ENCODE assay signal across 7 mouse cellular contexts in the genomic region with DNA sequence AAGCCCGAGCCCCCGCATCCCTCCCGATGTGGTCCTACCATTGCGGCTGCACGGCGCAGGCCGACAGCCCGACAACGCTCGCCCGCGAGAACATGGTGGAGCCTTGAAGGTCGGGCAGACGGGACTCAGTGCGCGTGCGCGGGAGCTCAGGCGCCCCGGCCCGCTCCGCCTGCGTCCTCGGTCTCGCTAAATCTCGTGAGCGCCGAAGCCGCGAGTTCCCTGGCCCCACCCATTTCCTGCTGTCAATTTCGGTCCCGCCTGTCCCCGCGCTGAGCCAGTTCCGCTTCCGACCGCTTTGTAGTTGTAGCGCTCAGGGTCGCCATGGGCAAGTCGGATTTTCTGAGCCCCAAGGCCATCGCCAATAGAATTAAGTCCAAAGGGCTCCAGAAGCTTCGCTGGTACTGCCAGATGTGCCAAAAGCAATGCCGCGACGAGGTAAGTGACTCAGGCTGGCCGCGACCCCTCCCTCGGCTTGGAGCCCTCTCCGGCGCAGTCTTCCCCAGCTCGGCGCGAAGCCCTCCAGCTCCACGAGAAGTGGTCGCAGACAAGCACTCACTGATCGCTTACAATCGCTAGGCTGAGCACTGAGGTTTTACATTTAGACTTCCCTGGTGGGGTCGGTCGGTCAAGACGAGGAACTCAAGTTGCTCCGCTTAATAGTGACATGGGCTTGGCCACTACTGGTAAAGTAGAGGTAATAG. TPM values are rescaled to one million over a fixed set of nuclear protein-coding genes. Genes with fewer than 3 reads are reported as not detected.
DNase-seq lines count a peak whose midpoint lies in the region; ATAC-seq lines count a peak whose summit lies in the region.

Atp5c1 (minus strand) TSS at position 201 of the 701 bp plus-strand sequence.
Kin (plus strand) TSS at position 284 of the 701 bp plus-strand sequence.

- peak; percentile 96 for ATAC-seq in embryonic facial prominence, embryonic 11.5 days (replicated peaks; ENCODE audit: insufficient number of reproducible peaks, low FRiP score, low TSS enrichment, low read depth)
- peak; percentile 97 for ATAC-seq in limb, embryonic 11.5 days (ENCODE audit: insufficient number of reproducible peaks, low FRiP score, low TSS enrichment, low read depth)
- ATAC-seq in midbrain, embryonic 14.5 days (ENCODE audit: low FRiP score, low TSS enrichment), result peak; percentile 95

- H3K4me1 ChIP-seq in embryonic facial prominence, embryonic 11.5 days (ENCODE audit: control insufficient read depth, insufficient read depth, low read length), result no peaks in the 10 kb centered on the region; the same call in none of the 2 replicates
- H3K4me1 ChIP-seq in limb, embryonic 11.5 days (ENCODE audit: control insufficient read depth, insufficient read depth, low read length), result peaks cover 11% of the 10 kb centered on the region; the same call in 1 of the 2 replicates
- peaks cover 29% of the 10 kb centered on the region for H3K4me1 ChIP-seq in midbrain, embryonic 14.5 days (ENCODE audit: control insufficient read depth, insufficient read depth, low read length)

- no peaks in the 10 kb centered on the region for H3K36me3 ChIP-seq in embryonic facial prominence, embryonic 11.5 days (replicated peaks; ENCODE audit: control insufficient read depth, insufficient read depth, low read depth, low read length)
- peaks cover 1% of the 10 kb centered on the region; the same call in 1 of the 2 replicates for H3K36me3 ChIP-seq in limb, embryonic 11.5 days (ENCODE audit: control insufficient read depth, insufficient read depth, low read length)
- no peaks in the 10 kb centered on the region; the same call in 1 of the 2 replicates for H3K36me3 ChIP-seq in midbrain, embryonic 14.5 days (ENCODE audit: control insufficient read depth, insufficient read depth, low read length)

- under 1% methylated on average over 59 of the region's 61 CpGs for WGBS in embryonic facial prominence, embryonic 11.5 days
- WGBS in limb, embryonic 11.5 days, result under 1% methylated on average over 57 of the region's 61 CpGs
- under 1% methylated on average over 61 of the region's 61 CpGs for WGBS in midbrain, embryonic 14.5 days

- peak within 1 kb of the TSS; percentile 97 for H3K9ac ChIP-seq in embryonic facial prominence, embryonic 11.5 days (replicated peaks; ENCODE audit: low read length)
- H3K9ac ChIP-seq in limb, embryonic 11.5 days (ENCODE audit: low read length), result peak within 1 kb of the TSS; percentile 89
- peak within 1 kb of the TSS; percentile 98 for H3K9ac ChIP-seq in midbrain, embryonic 14.5 days (replicated peaks; ENCODE audit: low read length)

- DNase-seq in adrenal gland, postnatal 14 days, result peak; percentile 98
- peak; percentile 98 for DNase-seq in embryonic facial prominence, embryonic 11.5 days (ENCODE audit: low spot score)
- DNase-seq in heart, adult 11 months, result peak; percentile 100
- DNase-seq in kidney, adult 18-20 months, result peak; percentile 96
- peak; percentile 98 for DNase-seq in limb, embryonic 11.5 days (ENCODE audit: low spot score)
- peak; percentile 100 for DNase-seq in midbrain, embryonic 14.5 days
- DNase-seq in spleen, adult 18-20 months, result peak; percentile 94 to 95

- no peaks in the 10 kb centered on the region for H3K27me3 ChIP-seq in embryonic facial prominence, embryonic 11.5 days (ENCODE audit: control insufficient read depth, insufficient read depth, low read length)
- H3K27me3 ChIP-seq in limb, embryonic 11.5 days (ENCODE audit: control insufficient read depth, insufficient read depth, low read length), result no peaks in the 10 kb centered on the region
- H3K27me3 ChIP-seq in midbrain, embryonic 14.5 days (ENCODE audit: control insufficient read depth, insufficient read depth, low read length), result no peaks in the 10 kb centered on the region

- peak within 1 kb of the TSS; percentile 78 for H3K27ac ChIP-seq in embryonic facial prominence, embryonic 11.5 days (replicated peaks; ENCODE audit: low read depth, low read length)
- peak within 1 kb of the TSS; percentile 49 for H3K27ac ChIP-seq in limb, embryonic 11.5 days (replicated peaks; ENCODE audit: low read depth, low read length)
- H3K27ac ChIP-seq in midbrain, embryonic 14.5 days (replicated peaks; ENCODE audit: low read depth, low read length), result peak within 1 kb of the TSS; percentile 94

- H3K9me3 ChIP-seq in embryonic facial prominence, embryonic 11.5 days (replicated peaks; ENCODE audit: control insufficient read depth, low read length), result no peaks in the 10 kb centered on the region
- no peaks in the 10 kb centered on the region for H3K9me3 ChIP-seq in limb, embryonic 11.5 days (ENCODE audit: control insufficient read depth, low read length)
- no peaks in the 10 kb centered on the region for H3K9me3 ChIP-seq in midbrain, embryonic 14.5 days (ENCODE audit: control insufficient read depth, low read length)

- H3K4me2 ChIP-seq in embryonic facial prominence, embryonic 11.5 days (ENCODE audit: low read depth, low read length), result peak within 1 kb of the TSS; percentile 62
- peak within 1 kb of the TSS; percentile 77 for H3K4me2 ChIP-seq in limb, embryonic 11.5 days (ENCODE audit: low read depth, severe bottlenecking)
- peak within 1 kb of the TSS; percentile 85 for H3K4me2 ChIP-seq in midbrain, embryonic 14.5 days (ENCODE audit: low read length)

- H3K4me3 ChIP-seq in embryonic facial prominence, embryonic 11.5 days (ENCODE audit: low read depth, low read length), result peak within 1 kb of the TSS; percentile 84
- peak within 1 kb of the TSS; percentile 70 for H3K4me3 ChIP-seq in limb, embryonic 11.5 days (ENCODE audit: low read depth, low read length)
- H3K4me3 ChIP-seq in midbrain, embryonic 14.5 days (replicated peaks; ENCODE audit: low read depth, low read length), result peak within 1 kb of the TSS; percentile 96

RNA-seq across cellular contexts. Expression of gene Atp5c1, which starts in this region (rescaled TPM):
- 563 and 581 TPM in 2 replicates for total RNA-seq in adrenal gland, postnatal 14 days (2021)
- polyA plus RNA-seq in embryonic facial prominence, embryonic 11.5 days (2014; fragmentation: Nextera tagmentation; extraction: Ambion mirVana), result 621 and 639 TPM in 2 replicates
- polyA plus RNA-seq in limb, embryonic 11.5 days (2014; fragmentation: Nextera tagmentation; extraction: Ambion mirVana), result 562 and 607 TPM in 2 replicates
- polyA plus RNA-seq in midbrain, embryonic 14.5 days (2014; fragmentation: Nextera tagmentation; extraction: Ambion mirVana), result 577 and 596 TPM in 2 replicates

RNA-seq across cellular contexts. Expression of gene Kin, which starts in this region (rescaled TPM):
- 21.0 and 24.7 TPM in 2 replicates for total RNA-seq in adrenal gland, postnatal 14 days (2021)
- 39.1 and 42.8 TPM in 2 replicates for polyA plus RNA-seq in embryonic facial prominence, embryonic 11.5 days (2014; fragmentation: Nextera tagmentation; extraction: Ambion mirVana)
- 36.5 and 39.9 TPM in 2 replicates for polyA plus RNA-seq in limb, embryonic 11.5 days (2014; fragmentation: Nextera tagmentation; extraction: Ambion mirVana)
- 33.9 and 34.2 TPM in 2 replicates for polyA plus RNA-seq in midbrain, embryonic 14.5 days (2014; fragmentation: Nextera tagmentation; extraction: Ambion mirVana)

Comparison
In these comparisons a context has a peak if more than half of its experiments do, and no peak if none do; other contexts are left out.
1. Peak in every context shown above with its lines: DNase-seq, ATAC-seq, H3K4me3 ChIP-seq and H3K27ac ChIP-seq.